Mouse (Mus musculus) testis, adult 2 months (tissue): ENCODE results near the gene Frat1. TPM values are rescaled to one million over a fixed set of nuclear protein-coding genes. Genes with fewer than 3 reads are reported as not detected.
A peak's percentile ranks its signal among the peaks of the same experiment; 100 is the strongest.

ENCODE experiments used
- H3K27ac ChIP-seq: fragments of 200-500 bp; 2 replicates; pipeline ENCODE4 v1.5.1; 2012; ENCODE audit warnings: low read depth, low read length; ENCODE audit not compliant: control insufficient read depth, insufficient read depth
- H3K27me3 ChIP-seq: fragments of 200-500 bp; 2 replicates; pipeline ENCODE4 v1.6.1; 2012; ENCODE audit warnings: mild to moderate bottlenecking, low read length, moderate library complexity; ENCODE audit not compliant: control insufficient read depth, insufficient read depth
- H3K36me3 ChIP-seq: fragments of 200-500 bp; 2 replicates; pipeline ENCODE4 v1.6.1; 2012; ENCODE audit warnings: mild to moderate bottlenecking, low read length; ENCODE audit not compliant: control insufficient read depth, insufficient read depth
- H3K4me1 ChIP-seq: fragments of 200-500 bp; 2 replicates; pipeline ENCODE4 v1.6.1; 2012; ENCODE audit warnings: low read length; ENCODE audit not compliant: control insufficient read depth, insufficient read depth
- H3K4me3 ChIP-seq: fragments of 200-500 bp; 2 replicates; pipeline ENCODE4 v1.5.1; 2012; ENCODE audit warnings: low read depth, mild to moderate bottlenecking, low read length, moderate library complexity, mixed read lengths; ENCODE audit not compliant: control insufficient read depth
- CTCF ChIP-seq: fragments of 200-500 bp; IDR thresholded peaks from 2 replicates; pipeline ENCODE4 v1.5.1; 2012; ENCODE audit warnings: low read depth, mild to moderate bottlenecking, inconsistent platforms, low read length, moderate library complexity; ENCODE audit not compliant: control insufficient read depth, insufficient read depth, insufficient replicate concordance
- POLR2A ChIP-seq: fragments of 200-500 bp; IDR thresholded peaks from 2 replicates; pipeline ENCODE4 v1.6.1; 2012; ENCODE audit warnings: low read depth, mild to moderate bottlenecking, inconsistent platforms, low read length, moderate library complexity; ENCODE audit not compliant: control insufficient read depth
- polyA plus RNA-seq: library from polyadenylated mRNA; depleted of rRNA; stranded (reverse); fragments of >200 nt; gene quantifications from 2 replicates; pipeline ENCODE4 v1.2.3, GENCODE M21; 2012

Frat1 gene
- polyA plus RNA-seq, 1 experiment: 103 TPM

DNA sequence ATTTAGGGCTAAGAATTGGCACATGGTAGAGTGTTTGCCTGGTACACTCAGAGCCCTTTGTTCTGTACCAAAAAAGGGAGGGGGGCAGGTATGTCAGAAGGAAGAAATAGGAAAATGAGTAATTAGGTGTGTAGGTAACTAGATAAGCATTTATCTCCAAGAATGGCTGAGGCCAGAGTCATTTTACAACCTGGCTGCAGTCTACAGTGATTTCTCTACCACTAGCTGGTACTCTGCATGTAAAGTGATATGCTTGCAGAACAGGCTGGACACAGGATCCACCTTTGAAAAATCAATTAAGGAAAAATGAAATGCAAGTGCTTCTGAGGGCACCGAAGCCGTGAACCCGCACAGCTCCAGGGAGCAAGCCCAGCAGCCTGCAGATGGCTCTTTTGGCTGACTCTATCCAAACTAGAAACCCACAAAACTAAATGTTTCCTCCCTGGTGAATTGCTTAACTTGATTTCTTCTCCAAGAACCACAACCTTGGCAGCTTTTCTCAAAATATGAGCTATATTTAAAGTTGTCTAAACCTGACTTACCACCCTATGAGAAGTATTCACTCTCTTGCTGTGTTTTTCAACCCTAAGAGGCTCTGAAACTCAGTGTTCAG is 33.5 kb upstream of the Frat1 start:
- H3K4me1 ChIP-seq: peaks cover 3% of the 10 kb centered on the region
- H3K36me3 ChIP-seq: no peaks in the 10 kb centered on the region; the same call in 1 of the 2 replicates
- H3K4me3 ChIP-seq: no peak overlapping the region
- no peaks in the 10 kb centered on the region for H3K27me3 ChIP-seq
- TF ChIP-seq POLR2A (no peak), CTCF (no peak)
- no peak overlapping the region for H3K27ac ChIP-seq

DNA sequence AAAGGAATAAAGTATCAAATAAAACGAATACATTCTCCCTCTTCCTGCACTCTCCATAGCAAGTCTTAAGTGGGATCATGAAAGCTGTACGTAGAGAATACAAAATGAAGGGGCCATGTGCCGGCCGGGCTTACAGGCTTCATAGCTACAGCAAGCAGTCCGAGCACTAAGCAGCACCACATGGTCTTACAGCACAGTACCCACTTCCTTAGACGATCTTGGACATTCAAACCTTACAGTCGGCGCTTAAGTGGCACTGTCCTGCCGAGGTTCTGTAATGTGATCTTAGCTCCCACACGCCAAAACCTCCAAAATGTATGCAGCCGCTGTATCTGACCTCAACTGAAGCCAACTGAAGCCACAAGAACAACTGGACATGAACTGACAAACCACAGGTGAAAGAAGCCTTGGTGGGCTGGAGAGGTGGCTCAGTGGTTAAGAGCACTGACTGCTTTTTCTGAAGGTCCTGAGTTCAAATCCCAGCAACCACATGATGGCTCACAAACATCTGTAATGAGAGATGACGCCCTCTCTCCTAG is 32.9 kb upstream of the Frat1 start:
- Histone ChIP-seq H3K27me3 (no peaks in the 10 kb centered on the region), H3K27ac (no peak overlapping the region), H3K4me1 (peaks cover 3% of the 10 kb centered on the region), H3K36me3 (no peaks in the 10 kb centered on the region; the same call in 1 of the 2 replicates), H3K4me3 (no peak overlapping the region)
- TF ChIP-seq CTCF (no peak), POLR2A (no peak)

DNA sequence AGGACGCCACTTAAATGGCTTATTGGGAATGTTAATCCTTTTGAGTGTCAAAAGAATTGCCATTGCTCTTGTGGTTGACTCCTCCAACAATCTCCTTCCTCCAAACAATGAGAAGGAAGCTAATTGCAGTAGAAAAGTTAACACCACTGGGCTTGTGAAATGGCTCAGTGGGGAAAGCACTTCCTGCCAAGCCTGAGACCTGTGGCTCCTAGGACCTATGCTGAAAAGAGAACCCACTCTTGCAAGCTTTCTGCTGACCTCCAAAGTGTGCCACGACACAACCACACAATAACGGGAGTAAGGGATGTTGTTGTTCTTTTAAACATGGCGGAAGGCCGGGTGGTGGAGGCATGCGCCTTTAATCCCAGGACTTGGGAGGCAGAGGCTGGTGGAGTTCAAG is 32.2 kb upstream of the Frat1 start:
- Histone ChIP-seq H3K27me3 (no peaks in the 10 kb centered on the region), H3K27ac (no peak overlapping the region), H3K4me3 (no peak overlapping the region), H3K36me3 (no peaks in the 10 kb centered on the region; the same call in 1 of the 2 replicates), H3K4me1 (peaks cover 3% of the 10 kb centered on the region)
- TF ChIP-seq POLR2A (no peak), CTCF (no peak)

DNA sequence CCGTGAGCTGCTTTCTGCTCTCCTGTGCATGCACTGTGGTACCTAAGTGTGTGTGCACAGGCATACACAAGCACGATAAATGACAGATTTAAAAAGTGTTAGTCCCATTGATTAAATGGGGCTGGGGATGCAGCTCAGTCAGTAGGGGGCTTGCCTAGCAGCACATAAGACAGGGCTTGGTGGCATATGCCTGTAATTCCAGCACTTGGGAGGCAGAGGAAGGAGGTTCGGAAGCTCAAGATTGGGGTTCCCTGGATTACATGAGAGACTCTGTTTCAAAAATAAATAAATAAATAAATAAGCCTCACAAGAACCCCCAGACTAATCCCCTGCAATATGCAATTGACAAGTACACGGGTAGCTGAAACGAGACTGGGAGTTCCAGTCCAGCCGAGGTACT is 29.3 kb upstream of the Frat1 start:
- H3K27me3 ChIP-seq: no peaks in the 10 kb centered on the region
- H3K4me1 ChIP-seq: peaks cover 9% of the 10 kb centered on the region
- H3K27ac ChIP-seq: no peak overlapping the region; the same call in 1 of the 2 replicates
- no peak for TF ChIP-seq CTCF
- no peak for TF ChIP-seq POLR2A
- peak overlapping the region; percentile 93 for H3K4me3 ChIP-seq
- H3K36me3 ChIP-seq: no peaks in the 10 kb centered on the region; the same call in 1 of the 2 replicates

DNA sequence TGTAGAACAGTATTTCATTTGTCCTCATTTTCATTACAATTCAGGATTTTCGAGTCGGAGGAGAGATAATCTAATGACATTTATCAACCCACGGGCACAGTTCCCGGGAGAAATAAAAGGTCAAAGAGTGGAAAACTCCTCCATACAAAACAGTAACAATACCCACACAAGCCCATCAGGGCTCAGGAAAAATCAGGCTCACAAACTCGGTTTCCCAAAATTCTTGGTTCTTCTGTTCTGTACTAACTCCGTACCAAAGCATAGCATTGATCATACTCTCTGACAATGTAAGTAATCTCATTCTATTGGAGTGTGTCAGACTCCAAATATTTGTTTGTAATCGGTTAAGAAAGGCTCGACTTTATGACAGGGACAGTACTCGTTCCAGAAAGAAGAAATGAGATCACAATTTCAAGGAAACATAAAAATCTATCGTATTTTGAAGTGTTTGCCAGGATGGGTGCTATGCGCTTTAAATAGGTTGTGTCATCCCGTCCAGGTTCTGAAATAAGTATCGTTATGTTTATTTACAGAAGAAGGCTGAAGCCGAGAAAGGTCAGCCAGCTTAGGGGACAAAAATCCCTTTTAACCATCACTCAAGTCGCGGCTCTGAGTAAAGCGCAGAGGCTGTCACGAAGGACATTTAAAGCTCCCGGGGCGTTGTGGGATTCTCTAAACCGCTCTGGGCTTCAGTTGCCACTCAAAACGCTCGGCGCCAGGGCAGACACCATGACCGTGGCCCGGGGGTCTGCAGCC is 28.6 kb upstream of the Frat1 start:
- peak overlapping the region; percentile 93 for H3K4me3 ChIP-seq
- H3K27ac ChIP-seq: peak overlapping the region; percentile 96
- peaks cover 9% of the 10 kb centered on the region for H3K4me1 ChIP-seq
- TF ChIP-seq CTCF (no peak), POLR2A (no peak)
- H3K27me3 ChIP-seq: no peaks in the 10 kb centered on the region
- H3K36me3 ChIP-seq: no peaks in the 10 kb centered on the region; the same call in 1 of the 2 replicates

DNA sequence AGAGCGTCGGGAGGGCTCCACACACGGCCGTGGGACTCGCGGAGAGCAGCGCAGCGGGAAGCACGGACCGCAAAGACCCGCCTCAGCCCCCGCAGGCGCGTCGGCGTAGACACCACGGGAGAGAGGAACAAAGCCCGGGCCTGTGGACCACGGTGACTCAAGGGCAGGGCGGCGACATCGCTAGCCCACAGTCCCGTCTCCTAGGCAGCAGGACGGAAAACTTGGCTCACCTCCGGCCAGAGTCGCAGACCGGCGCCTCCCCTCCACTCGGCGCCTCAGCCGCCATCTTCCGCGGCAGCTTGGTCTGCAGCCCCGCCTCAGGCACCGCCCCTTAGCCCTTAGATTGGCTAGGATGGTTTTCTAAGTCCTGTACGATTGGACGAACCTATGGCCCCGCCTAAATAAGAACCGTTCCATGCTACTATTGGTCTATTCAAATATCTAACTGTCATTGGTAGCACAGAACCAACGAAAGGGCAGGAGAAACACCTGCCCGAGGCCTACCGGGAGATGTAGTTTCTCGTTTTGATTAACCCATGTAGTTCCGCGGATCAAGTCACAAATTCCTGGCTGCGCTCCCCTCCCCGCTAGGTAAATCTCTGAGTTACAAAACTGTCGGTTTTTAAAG is 27.9 kb upstream of the Frat1 start, which contains the start of gene Arhgap19:
Arhgap19 (minus strand) TSS at position 306 of the 628 bp plus-strand sequence.
- Histone ChIP-seq H3K27me3 (no peaks in the 10 kb centered on the region), H3K27ac (peak within 1 kb of the TSS; percentile 96), H3K36me3 (no peaks in the 10 kb centered on the region; the same call in 1 of the 2 replicates), H3K4me1 (peaks cover 9% of the 10 kb centered on the region), H3K4me3 (peak within 1 kb of the TSS; percentile 93)
- TF ChIP-seq POLR2A: peak; percentile 97
- no peak for TF ChIP-seq CTCF

DNA sequence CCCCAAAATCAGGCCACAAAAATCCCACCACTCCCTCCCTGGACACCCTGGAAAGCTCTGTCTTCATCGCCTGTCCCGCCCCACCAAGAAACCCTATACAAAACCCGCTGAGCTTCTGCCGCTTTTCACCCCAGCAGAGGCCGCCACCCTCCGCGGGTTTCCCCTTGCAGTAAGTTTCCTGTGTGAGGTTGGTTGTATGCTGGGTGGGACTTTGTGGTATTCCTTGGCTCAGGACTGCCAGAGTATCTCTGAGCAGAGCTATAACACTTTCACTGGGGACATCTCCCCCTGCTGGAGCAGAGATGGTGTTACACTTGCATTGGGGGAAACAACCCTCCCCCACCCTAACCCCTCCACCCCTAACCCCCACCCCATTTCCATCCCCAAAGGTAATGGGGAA is 26.4 kb upstream of the Frat1 start:
- H3K27ac ChIP-seq: no peak overlapping the region
- H3K4me1 ChIP-seq: peaks cover 6% of the 10 kb centered on the region
- no peaks in the 10 kb centered on the region for H3K27me3 ChIP-seq
- TF ChIP-seq POLR2A (no peak), CTCF (no peak)
- no peaks in the 10 kb centered on the region; the same call in 1 of the 2 replicates for H3K36me3 ChIP-seq
- H3K4me3 ChIP-seq: peak overlapping the region; percentile 93
